In the genomic region with DNA sequence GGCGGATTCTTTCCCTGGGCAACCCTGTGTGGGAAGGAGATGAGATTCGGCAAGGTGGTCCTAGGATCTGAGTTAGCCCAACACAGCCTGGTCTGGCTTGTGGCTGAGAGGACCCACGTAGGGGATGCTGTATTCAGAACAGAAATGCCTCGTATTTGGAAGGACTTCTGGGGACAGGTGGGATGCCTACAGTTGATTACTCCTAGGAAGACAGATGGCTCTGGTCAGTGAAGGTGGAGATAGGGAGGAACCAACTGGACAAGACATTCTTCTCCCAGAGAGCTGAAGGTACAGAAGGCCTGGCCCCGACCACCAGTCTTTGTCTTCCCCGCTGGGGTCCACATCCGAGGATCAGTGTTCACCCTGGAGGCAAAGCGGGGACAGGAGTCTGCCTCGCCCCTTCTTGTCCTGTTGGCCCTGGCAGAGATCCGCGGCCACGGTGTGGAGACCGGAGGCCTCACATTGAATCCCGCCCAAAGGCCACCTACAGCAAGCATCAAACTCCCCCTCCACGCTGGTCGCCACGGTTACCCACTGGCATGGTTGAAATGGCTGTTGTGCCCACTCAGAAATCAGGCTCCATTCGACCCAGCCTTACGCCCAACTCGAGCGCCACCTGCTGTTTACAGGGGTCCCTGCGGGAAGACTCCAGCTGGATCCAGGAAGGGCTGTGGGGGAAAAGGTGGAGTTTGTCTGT, we compare ENCODE assay signal across 8 mouse cellular contexts.
DNase-seq lines count a peak whose midpoint lies in the region; ATAC-seq and TF ChIP-seq lines count a peak whose summit lies in the region.

No protein-coding gene starts in this region.

- no peak overlapping the region for H3K27ac ChIP-seq in bone marrow macrophage, adult 2 months (ENCODE audit: insufficient read depth, low read depth, low read length)
- H3K27ac ChIP-seq in embryonic facial prominence, embryonic 15.5 days (replicated peaks), result no peak overlapping the region
- H3K27ac ChIP-seq in heart, embryonic 15.5 days, result no peak overlapping the region
- H3K27ac ChIP-seq in liver, embryonic 13.5 days, result no peak overlapping the region
- no peak overlapping the region for H3K27ac ChIP-seq in neural tube, embryonic 12.5 days
- H3K27ac ChIP-seq in stomach, embryonic 16.5 days (ENCODE audit: low read length), result no peak overlapping the region

- no peaks in the 10 kb centered on the region for H3K9me3 ChIP-seq in embryonic facial prominence, embryonic 15.5 days (replicated peaks)
- H3K9me3 ChIP-seq in heart, embryonic 15.5 days (replicated peaks), result no peaks in the 10 kb centered on the region
- H3K9me3 ChIP-seq in liver, embryonic 13.5 days (replicated peaks), result no peaks in the 10 kb centered on the region
- H3K9me3 ChIP-seq in neural tube, embryonic 12.5 days, result no peaks in the 10 kb centered on the region
- H3K9me3 ChIP-seq in stomach, embryonic 16.5 days (replicated peaks; ENCODE audit: control insufficient read depth, low read length), result no peaks in the 10 kb centered on the region

- H3K27me3 ChIP-seq in embryonic facial prominence, embryonic 15.5 days, result peaks cover 17% of the 10 kb centered on the region
- peaks cover 11% of the 10 kb centered on the region for H3K27me3 ChIP-seq in heart, embryonic 15.5 days
- no peaks in the 10 kb centered on the region for H3K27me3 ChIP-seq in liver, embryonic 13.5 days
- H3K27me3 ChIP-seq in neural tube, embryonic 12.5 days (replicated peaks), result no peaks in the 10 kb centered on the region; the same call in 1 of the 2 replicates
- H3K27me3 ChIP-seq in stomach, embryonic 16.5 days (ENCODE audit: control insufficient read depth, insufficient read depth, low read length), result no peaks in the 10 kb centered on the region

- ATAC-seq in embryonic facial prominence, embryonic 15.5 days (ENCODE audit: insufficient number of reproducible peaks, low FRiP score, low TSS enrichment, low read depth), result no peak
- no peak for ATAC-seq in heart, embryonic 15.5 days (replicated peaks; ENCODE audit: insufficient number of reproducible peaks, insufficient read depth, low FRiP score, low read depth)
- no peak for ATAC-seq in liver, embryonic 13.5 days (ENCODE audit: low read depth)
- peak; percentile 73 for ATAC-seq in neural tube, embryonic 12.5 days (ENCODE audit: low FRiP score, low read depth)
- 0 out of 2 replicates have a peak, but pooled peaks have one; percentile 34 for ATAC-seq in stomach, embryonic 16.5 days (ENCODE audit: insufficient read depth, low FRiP score)

- TF ChIP-seq POLR2A in bone marrow macrophage, adult 2 months (IDR thresholded peaks at IDR 0.05; ENCODE audit: borderline replicate concordance, low read depth, low read length), result no peak

- DNase-seq in CD4-positive helper T cell, adult 2 months (ENCODE audit: low read depth, low spot score), result peak; percentile 48
- DNase-seq in kidney, postnatal 14 days, result peak; percentile 69
- peak; percentile 20 for DNase-seq in liver, embryonic 13.5 days

- peak overlapping the region; percentile 31; the same call in 1 of the 2 replicates for H3K4me2 ChIP-seq in embryonic facial prominence, embryonic 15.5 days (replicated peaks)
- H3K4me2 ChIP-seq in heart, embryonic 15.5 days, result peak overlapping the region; percentile 57
- no peak overlapping the region for H3K4me2 ChIP-seq in liver, embryonic 13.5 days
- peak overlapping the region; percentile 46 for H3K4me2 ChIP-seq in neural tube, embryonic 12.5 days (replicated peaks)
- H3K4me2 ChIP-seq in stomach, embryonic 16.5 days (ENCODE audit: low read depth, low read length), result no peak overlapping the region

- no peak overlapping the region for H3K4me3 ChIP-seq in bone marrow macrophage, adult 2 months (ENCODE audit: insufficient read depth, low read length)
- H3K4me3 ChIP-seq in embryonic facial prominence, embryonic 15.5 days (replicated peaks), result no peak overlapping the region
- H3K4me3 ChIP-seq in heart, embryonic 15.5 days, result 0 out of 2 replicates have a peak overlapping the region, but pooled peaks have one; percentile 21
- H3K4me3 ChIP-seq in liver, embryonic 13.5 days (replicated peaks), result no peak overlapping the region
- no peak overlapping the region for H3K4me3 ChIP-seq in neural tube, embryonic 12.5 days
- H3K4me3 ChIP-seq in stomach, embryonic 16.5 days (replicated peaks; ENCODE audit: low read length), result no peak overlapping the region

- no peaks in the 10 kb centered on the region for H3K36me3 ChIP-seq in embryonic facial prominence, embryonic 15.5 days
- no peaks in the 10 kb centered on the region for H3K36me3 ChIP-seq in heart, embryonic 15.5 days
- H3K36me3 ChIP-seq in liver, embryonic 13.5 days, result no peaks in the 10 kb centered on the region
- H3K36me3 ChIP-seq in neural tube, embryonic 12.5 days, result no peaks in the 10 kb centered on the region
- no peaks in the 10 kb centered on the region for H3K36me3 ChIP-seq in stomach, embryonic 16.5 days (ENCODE audit: control insufficient read depth, insufficient read depth, low read length)

- 30% methylated on average over 22 of the region's 22 CpGs for WGBS in embryonic facial prominence, embryonic 15.5 days
- 29% methylated on average over 22 of the region's 22 CpGs for WGBS in heart, embryonic 15.5 days
- 29% methylated on average over 22 of the region's 22 CpGs for WGBS in liver, embryonic 13.5 days (ENCODE audit: insufficient replicate concordance)
- WGBS in neural tube, embryonic 12.5 days, result 25% methylated on average over 22 of the region's 22 CpGs
- 39% methylated on average over 22 of the region's 22 CpGs for WGBS in stomach, embryonic 16.5 days

- H3K4me1 ChIP-seq in bone marrow macrophage, adult 2 months (ENCODE audit: control insufficient read depth, insufficient read depth, low read length), result no peaks in the 10 kb centered on the region
- H3K4me1 ChIP-seq in embryonic facial prominence, embryonic 15.5 days, result peaks cover 18% of the 10 kb centered on the region
- 0 out of 2 replicates have a peak, but pooled peaks cover 8% of the 10 kb centered on the region for H3K4me1 ChIP-seq in heart, embryonic 15.5 days (replicated peaks)
- H3K4me1 ChIP-seq in liver, embryonic 13.5 days (replicated peaks), result no peaks in the 10 kb centered on the region
- H3K4me1 ChIP-seq in neural tube, embryonic 12.5 days, result peaks cover 6% of the 10 kb centered on the region; the same call in 1 of the 2 replicates
- peaks cover 12% of the 10 kb centered on the region for H3K4me1 ChIP-seq in stomach, embryonic 16.5 days (ENCODE audit: control insufficient read depth, insufficient read depth, low read length)

- H3K9ac ChIP-seq in embryonic facial prominence, embryonic 15.5 days, result no peak overlapping the region
- H3K9ac ChIP-seq in heart, embryonic 15.5 days, result no peak overlapping the region
- H3K9ac ChIP-seq in liver, embryonic 13.5 days, result no peak overlapping the region
- H3K9ac ChIP-seq in neural tube, embryonic 12.5 days, result no peak overlapping the region
- H3K9ac ChIP-seq in stomach, embryonic 16.5 days (ENCODE audit: low read length), result no peak overlapping the region

- TF ChIP-seq CTCF in bone marrow macrophage, adult 2 months (IDR thresholded peaks at IDR 0.05; ENCODE audit: low read depth, low read length), result peak; percentile 66

Comparison
In these comparisons a context has a peak if more than half of its experiments do, and no peak if none do; other contexts are left out.
1. ATAC-seq: peak in neural tube, embryonic 12.5 days (single experiment) and stomach, embryonic 16.5 days (single experiment); none in embryonic facial prominence, embryonic 15.5 days (single experiment), heart, embryonic 15.5 days (single experiment) and liver, embryonic 13.5 days (single experiment).
2. H3K4me2 ChIP-seq: peak in embryonic facial prominence, embryonic 15.5 days (single experiment), heart, embryonic 15.5 days (single experiment) and neural tube, embryonic 12.5 days (single experiment); none in liver, embryonic 13.5 days (single experiment) and stomach, embryonic 16.5 days (single experiment).
3. Peak in every context shown above with its lines, with median percentiles within 50 percentile points of each other: DNase-seq.